Comparison of ENCODE assay signal across 18 mouse cellular contexts in the genomic region with DNA sequence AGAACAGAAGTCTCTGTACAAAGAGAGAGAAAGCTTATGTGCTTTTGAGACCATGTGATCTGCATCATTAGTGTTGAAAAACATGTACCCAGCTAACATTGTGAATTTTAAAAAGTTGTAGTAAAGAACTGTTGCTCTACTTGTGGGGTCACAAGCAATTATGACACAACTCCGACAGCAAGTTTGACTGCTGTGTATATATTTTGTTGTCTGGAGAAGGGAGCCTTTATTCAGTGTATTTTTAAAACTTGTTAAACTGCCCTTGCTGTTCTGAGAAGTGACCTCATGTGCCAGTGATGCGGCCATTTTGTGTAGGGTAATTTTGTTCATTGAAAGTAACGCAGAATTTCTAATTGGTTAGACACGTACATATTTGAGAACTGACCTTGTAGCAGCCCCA.
A peak's percentile ranks its signal among the peaks of the same experiment; 100 is the strongest.
DNase-seq lines count a peak whose midpoint lies in the region; ATAC-seq and TF ChIP-seq lines count a peak whose summit lies in the region.
"Had no signal": no experiment of that assay in that cellular context is flagged by ENCODE, and none has a peak within 500 bp of the region (broad histone marks: within the 10 kb centered on the region; RNA-seq: fewer than 3 reads in every experiment).

No protein-coding gene starts in this region.

- H3K36me3 ChIP-seq in heart, embryonic 11.5 days (ENCODE audit: control insufficient read depth, insufficient read depth, low read length): no peaks in the 10 kb centered on the region
- H3K36me3 ChIP-seq in lung, embryonic 14.5 days (ENCODE audit: insufficient read depth): no peaks in the 10 kb centered on the region
- no peaks in the 10 kb centered on the region for H3K36me3 ChIP-seq in hindbrain, embryonic 12.5 days
- H3K36me3 ChIP-seq in limb, embryonic 14.5 days (ENCODE audit: control insufficient read depth, insufficient read depth, low read length): no peaks in the 10 kb centered on the region
- H3K36me3 ChIP-seq in intestine, embryonic 16.5 days (ENCODE audit: control insufficient read depth, insufficient read depth, low read length): no peaks in the 10 kb centered on the region
- H3K36me3 ChIP-seq: embryonic facial prominence, embryonic 13.5 days; G1E; liver, embryonic 13.5 days had no signal

- H3K9me3 ChIP-seq in heart, embryonic 11.5 days (replicated peaks; ENCODE audit: control insufficient read depth, low read length): no peaks in the 10 kb centered on the region
- no peaks in the 10 kb centered on the region for H3K9me3 ChIP-seq in lung, embryonic 14.5 days (ENCODE audit: low read depth, low read length)
- no peaks in the 10 kb centered on the region for H3K9me3 ChIP-seq in hindbrain, embryonic 12.5 days (replicated peaks)
- no peaks in the 10 kb centered on the region for H3K9me3 ChIP-seq in limb, embryonic 14.5 days (ENCODE audit: control insufficient read depth, low read length)
- H3K9me3 ChIP-seq in intestine, embryonic 16.5 days (ENCODE audit: control insufficient read depth, low read length): no peaks in the 10 kb centered on the region
- H3K9me3 ChIP-seq: embryonic facial prominence, embryonic 13.5 days; G1E; liver, embryonic 13.5 days had no signal

- no peak for TF ChIP-seq POLR2A in limb, embryonic 14.5 days (IDR thresholded peaks at IDR 0.05; ENCODE audit: borderline replicate concordance, extremely low read depth, insufficient read depth, insufficient read length)

- H3K27me3 ChIP-seq in heart, embryonic 11.5 days (ENCODE audit: control insufficient read depth, insufficient read depth, low read length): no peaks in the 10 kb centered on the region
- no peaks in the 10 kb centered on the region for H3K27me3 ChIP-seq in lung, embryonic 14.5 days (ENCODE audit: insufficient read depth, low read length)
- H3K27me3 ChIP-seq in hindbrain, embryonic 12.5 days: no peaks in the 10 kb centered on the region
- H3K27me3 ChIP-seq in limb, embryonic 14.5 days (ENCODE audit: control insufficient read depth, insufficient read depth, low read length): no peaks in the 10 kb centered on the region
- no peaks in the 10 kb centered on the region for H3K27me3 ChIP-seq in intestine, embryonic 16.5 days (replicated peaks; ENCODE audit: control insufficient read depth, insufficient read depth, low read length)
- H3K27me3 ChIP-seq: embryonic facial prominence, embryonic 13.5 days; liver, embryonic 13.5 days had no signal

- no peak for TF ChIP-seq CTCF in lung, embryonic 14.5 days (IDR thresholded peaks at IDR 0.05; ENCODE audit: low read depth)

- ATAC-seq in heart, embryonic 11.5 days (replicated peaks; ENCODE audit: insufficient number of reproducible peaks, low FRiP score, low TSS enrichment): no peak
- ATAC-seq in lung, embryonic 14.5 days (ENCODE audit: insufficient read depth): no peak
- ATAC-seq in hindbrain, embryonic 12.5 days (ENCODE audit: low FRiP score): no peak
- ATAC-seq in limb, embryonic 14.5 days (ENCODE audit: low FRiP score, low read depth): no peak
- no peak for ATAC-seq in intestine, embryonic 16.5 days

- H3K4me1 ChIP-seq in heart, embryonic 11.5 days (ENCODE audit: control insufficient read depth, insufficient read depth, low read length): peaks cover 25% of the 10 kb centered on the region
- no peaks in the 10 kb centered on the region for H3K4me1 ChIP-seq in lung, embryonic 14.5 days (ENCODE audit: insufficient read depth)
- H3K4me1 ChIP-seq in hindbrain, embryonic 12.5 days: peaks cover 11% of the 10 kb centered on the region
- peaks cover 18% of the 10 kb centered on the region; the same call in 1 of the 2 replicates for H3K4me1 ChIP-seq in limb, embryonic 14.5 days (ENCODE audit: control insufficient read depth, insufficient read depth, low read length)
- H3K4me1 ChIP-seq in intestine, embryonic 16.5 days (ENCODE audit: control insufficient read depth, insufficient read depth, low read length): 0 out of 2 replicates have a peak, but pooled peaks cover 2% of the 10 kb centered on the region

- no peak overlapping the region for H3K4me3 ChIP-seq in heart, embryonic 11.5 days (ENCODE audit: low read depth, low read length)
- no peak overlapping the region for H3K4me3 ChIP-seq in lung, embryonic 14.5 days (ENCODE audit: low read depth, low read length)
- no peak overlapping the region for H3K4me3 ChIP-seq in hindbrain, embryonic 12.5 days
- H3K4me3 ChIP-seq in limb, embryonic 14.5 days (replicated peaks; ENCODE audit: low read length): no peak overlapping the region
- no peak overlapping the region for H3K4me3 ChIP-seq in intestine, embryonic 16.5 days (ENCODE audit: low read length)
- H3K4me3 ChIP-seq: liver, embryonic 13.5 days had no signal

- H3K27ac ChIP-seq in heart, embryonic 11.5 days (ENCODE audit: low read depth, low read length): peak overlapping the region; percentile 69; the same call in 1 of the 2 replicates
- no peak overlapping the region for H3K27ac ChIP-seq in lung, embryonic 14.5 days (ENCODE audit: low read depth)
- H3K27ac ChIP-seq in hindbrain, embryonic 12.5 days: peak overlapping the region; percentile 83
- 0 out of 2 replicates have a peak overlapping the region, but pooled peaks have one; percentile 5 for H3K27ac ChIP-seq in limb, embryonic 14.5 days (replicated peaks; ENCODE audit: low read depth, low read length)
- no peak overlapping the region for H3K27ac ChIP-seq in intestine, embryonic 16.5 days (ENCODE audit: low read length)
- H3K27ac ChIP-seq: liver, embryonic 13.5 days; macrophage had no signal

- no peak for DNase-seq in heart, postnatal 4 days
- peak; percentile 30 for DNase-seq in lung, embryonic 14.5 days
- DNase-seq in lung, adult 18-20 months: no peak
- no peak for DNase-seq in limb, embryonic 14.5 days (ENCODE audit: low spot score)
- DNase-seq in embryo, embryonic 11 days: no peak
- DNase-seq: adrenal gland, postnatal 14 days; cerebellum, adult 9-11 months; kidney, adult 2 months; kidney, postnatal 10 days; liver, embryonic 13.5 days; right cerebral cortex, postnatal 25 days; thymus, postnatal 4 days had no signal

- 88% methylated on average over 4 of the region's 4 CpGs for WGBS in heart, embryonic 11.5 days (ENCODE audit: insufficient replicate concordance)
- WGBS in lung, embryonic 14.5 days: 77% methylated on average over 4 of the region's 4 CpGs
- 85% methylated on average over 4 of the region's 4 CpGs for WGBS in hindbrain, embryonic 12.5 days
- WGBS in limb, embryonic 14.5 days: 76% methylated on average over 4 of the region's 4 CpGs
- 79% methylated on average over 4 of the region's 4 CpGs for WGBS in intestine, embryonic 16.5 days

- H3K9ac ChIP-seq in heart, embryonic 11.5 days (ENCODE audit: low read depth, low read length): no peak overlapping the region
- no peak overlapping the region for H3K9ac ChIP-seq in lung, embryonic 14.5 days
- H3K9ac ChIP-seq in hindbrain, embryonic 12.5 days: no peak overlapping the region
- no peak overlapping the region for H3K9ac ChIP-seq in limb, embryonic 14.5 days (ENCODE audit: low read depth, low read length, severe bottlenecking)
- H3K9ac ChIP-seq in intestine, embryonic 16.5 days (ENCODE audit: low read depth, low read length): no peak overlapping the region
- H3K9ac ChIP-seq: liver, embryonic 13.5 days had no signal

- H3K4me2 ChIP-seq in heart, embryonic 11.5 days: no peak overlapping the region; the same call in 1 of the 2 replicates
- no peak overlapping the region for H3K4me2 ChIP-seq in lung, embryonic 14.5 days
- H3K4me2 ChIP-seq in hindbrain, embryonic 12.5 days (replicated peaks): no peak overlapping the region
- H3K4me2 ChIP-seq in limb, embryonic 14.5 days (replicated peaks; ENCODE audit: low read depth, low read length, severe bottlenecking): no peak overlapping the region
- H3K4me2 ChIP-seq in intestine, embryonic 16.5 days (ENCODE audit: low read depth, low read length): no peak overlapping the region
- H3K4me2 ChIP-seq: liver, embryonic 13.5 days had no signal

Comparison
In these comparisons a context has a peak if more than half of its experiments do, and no peak if none do; other contexts are left out.
1. H3K27ac ChIP-seq: peak in heart, embryonic 11.5 days (single experiment), hindbrain, embryonic 12.5 days (single experiment) and limb, embryonic 14.5 days (single experiment); none in lung, embryonic 14.5 days (single experiment) and intestine, embryonic 16.5 days (single experiment).